Mouse (Mus musculus): ENCODE data around the gene Vezf1. TPM values are rescaled to one million over a fixed set of nuclear protein-coding genes. Genes with fewer than 3 reads are reported as not detected.
"Not testable (repeated sequence)": the region's sequence is repeated elsewhere in the genome, so short reads cannot be mapped to it uniquely, and the experiment has no call there.

Vezf1 gene
- 10 to 100 TPM; 22.0 to 22.7 TPM for total RNA-seq (2021)
- long read RNA-seq, experiment 1, full-length matches to known transcripts, result 10 of 12 reads
- long read RNA-seq, experiment 1, partial matches to known transcripts, result 0 of 12 reads
- long read RNA-seq, experiment 1, other reads (novel, unspliced or antisense), result 2 of 12 reads
- long read RNA-seq, experiment 2, full-length matches to known transcripts, result 13 of 18 reads
- long read RNA-seq, experiment 2, partial matches to known transcripts, result 2 of 18 reads
- long read RNA-seq, experiment 2, other reads (novel, unspliced or antisense), result 3 of 18 reads

- peak; percentile 16; the same call in 1 of the 2 replicates for TF ChIP-seq CTCF (conservative IDR thresholded peaks at IDR 0.05)
- Histone ChIP-seq H3K27ac (peak within 1 kb of the TSS; percentile 99), H3K4me3 (peak within 1 kb of the TSS; percentile 70)
- peak; percentile 35 to 52 for DNase-seq (ENCODE audit: low spot score in 2 of 2)
These were observed at the start of gene Vezf1 for GRCm38 (mm10) chr11:88067586-88068410. TSS of gene Vezf1 (plus strand) at chr11:88068279.

GRCm38 (mm10) chr11:88023933-88024332 is 44.1 kb upstream of the Vezf1 start:
- no peak overlapping the region for H3K4me3 ChIP-seq
- TF ChIP-seq CTCF (conservative IDR thresholded peaks at IDR 0.05), result no peak
- DNase-seq (ENCODE audit: low spot score in 2 of 2), result no peak
- no peak overlapping the region for H3K27ac ChIP-seq

DNA sequence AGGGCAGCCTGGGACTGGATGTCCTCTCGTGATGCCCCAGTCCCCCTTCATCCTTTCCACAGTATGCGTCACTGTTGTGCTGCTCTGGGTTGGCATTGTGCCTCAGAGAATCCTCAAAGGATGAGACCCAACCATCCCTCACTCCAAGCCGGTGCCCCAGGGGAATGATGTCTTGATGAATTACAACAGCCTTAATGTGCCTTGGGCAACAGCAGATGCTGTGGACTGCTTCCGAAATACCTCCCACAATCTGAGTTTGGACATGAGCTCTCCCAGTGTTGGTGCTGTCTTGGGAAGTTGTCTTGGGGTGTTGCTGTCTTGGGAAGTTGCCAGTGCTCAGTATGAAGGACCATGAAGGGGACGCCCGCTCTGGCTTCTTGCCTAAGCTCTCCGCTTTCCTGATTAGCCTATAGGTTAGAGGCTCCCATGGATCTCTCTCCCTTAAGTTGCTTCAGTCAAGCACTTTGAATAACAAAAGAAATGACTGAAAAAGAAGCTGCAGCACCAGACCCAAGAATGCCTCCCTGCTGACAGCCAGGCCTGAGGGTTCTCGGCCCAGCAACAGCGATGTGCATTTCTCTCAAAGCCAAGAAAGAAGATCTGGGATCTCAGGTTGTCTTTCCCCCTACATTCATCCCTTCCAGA is 40.6 kb upstream of the Vezf1 start:
- Histone ChIP-seq H3K27ac (no peak overlapping the region), H3K4me3 (no peak overlapping the region)
- no peak for DNase-seq (ENCODE audit: low spot score in 2 of 2)
- no peak for TF ChIP-seq CTCF (conservative IDR thresholded peaks at IDR 0.05)

- DNase-seq (ENCODE audit: low spot score in 2 of 2), result peak in 1 of 2 experiments; percentile 58
- no peak overlapping the region for H3K27ac ChIP-seq
- TF ChIP-seq CTCF (conservative IDR thresholded peaks at IDR 0.05), result no peak
These were observed 39.8 kb upstream of the Vezf1 start for GRCm38 (mm10) chr11:88028193-88028684.

DNA sequence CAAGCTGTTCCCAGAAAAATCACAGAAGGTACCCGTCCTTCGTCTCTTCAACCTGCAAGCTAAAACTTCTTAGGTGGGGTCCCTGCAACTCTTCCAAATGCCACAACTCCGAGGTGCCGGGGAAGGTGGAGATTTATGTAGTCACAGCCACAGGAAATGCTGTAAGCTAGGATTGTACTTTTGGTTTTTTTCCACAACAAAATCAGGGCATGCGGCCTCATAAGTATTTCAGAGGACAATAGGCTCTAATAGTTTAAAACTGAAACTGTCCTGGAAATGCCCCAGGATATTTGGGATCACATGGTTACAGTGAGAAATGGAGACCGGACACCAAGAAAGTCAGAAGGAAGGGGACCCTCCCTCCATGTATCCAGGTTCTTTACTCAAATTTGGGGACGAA is 37.9 kb upstream of the Vezf1 start:
- DNase-seq (ENCODE audit: low spot score in 2 of 2), result no peak
- H3K4me3 ChIP-seq, result no peak overlapping the region
- no peak overlapping the region for H3K27ac ChIP-seq
- no peak for TF ChIP-seq CTCF (conservative IDR thresholded peaks at IDR 0.05)

More at GRCm38 (mm10) chr11:88028193-88028684, 39.8 kb upstream of the Vezf1 start:
- H3K4me3 ChIP-seq, result no peak overlapping the region

DNA sequence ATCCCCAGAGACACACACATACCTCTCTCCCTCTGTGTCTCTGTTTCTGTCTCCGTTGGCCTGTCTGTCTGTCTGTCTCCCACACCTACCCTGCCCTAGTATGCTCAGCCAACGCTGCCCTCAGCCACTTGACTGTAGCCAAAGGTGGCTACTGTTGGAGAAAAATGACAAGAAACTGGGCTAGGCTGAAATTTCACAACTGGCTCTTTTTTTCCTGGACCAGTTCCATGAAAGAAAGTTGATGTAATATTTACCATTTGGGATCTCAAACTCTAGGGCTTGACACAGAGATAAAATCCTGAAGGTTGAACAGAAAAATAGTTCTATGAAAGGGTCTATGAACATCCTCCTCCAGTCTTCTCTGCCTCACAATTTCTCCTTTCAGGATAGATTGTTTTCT is 37.2 kb upstream of the Vezf1 start:
- Histone ChIP-seq H3K4me3 (no peak overlapping the region), H3K27ac (no peak overlapping the region)
- no peak for DNase-seq (ENCODE audit: low spot score in 2 of 2)
- no peak for TF ChIP-seq CTCF (conservative IDR thresholded peaks at IDR 0.05)

- Histone ChIP-seq H3K27ac (no peak overlapping the region), H3K4me3 (no peak overlapping the region)
- DNase-seq (ENCODE audit: low spot score in 2 of 2), result no peak
- no peak for TF ChIP-seq CTCF (conservative IDR thresholded peaks at IDR 0.05)
These were observed 36.3 kb upstream of the Vezf1 start for GRCm38 (mm10) chr11:88031753-88032152.

DNA sequence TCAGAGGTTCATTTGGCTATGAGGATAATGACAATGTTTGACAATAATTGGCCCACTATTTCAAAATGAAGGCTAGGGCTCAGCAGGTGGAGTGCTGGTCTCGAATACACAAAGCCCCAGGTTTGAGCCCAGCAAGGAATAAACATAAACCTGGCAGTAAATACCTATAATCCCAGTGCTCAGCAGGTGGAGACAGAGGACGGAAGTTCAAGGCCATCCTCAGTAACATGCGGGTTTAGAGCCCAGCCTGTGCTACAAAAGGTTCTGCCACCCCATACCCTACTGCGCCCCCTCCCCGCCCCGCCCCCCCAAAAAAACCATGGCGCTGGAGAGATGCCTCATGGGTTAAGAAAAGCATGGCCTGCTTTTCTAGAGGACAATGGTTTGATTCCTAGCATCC is 32.1 kb upstream of the Vezf1 start:
- no peak overlapping the region for H3K4me3 ChIP-seq
- H3K27ac ChIP-seq, result no peak overlapping the region
- no peak for DNase-seq (ENCODE audit: low spot score in 2 of 2)
- TF ChIP-seq CTCF (conservative IDR thresholded peaks at IDR 0.05), result no peak

DNA sequence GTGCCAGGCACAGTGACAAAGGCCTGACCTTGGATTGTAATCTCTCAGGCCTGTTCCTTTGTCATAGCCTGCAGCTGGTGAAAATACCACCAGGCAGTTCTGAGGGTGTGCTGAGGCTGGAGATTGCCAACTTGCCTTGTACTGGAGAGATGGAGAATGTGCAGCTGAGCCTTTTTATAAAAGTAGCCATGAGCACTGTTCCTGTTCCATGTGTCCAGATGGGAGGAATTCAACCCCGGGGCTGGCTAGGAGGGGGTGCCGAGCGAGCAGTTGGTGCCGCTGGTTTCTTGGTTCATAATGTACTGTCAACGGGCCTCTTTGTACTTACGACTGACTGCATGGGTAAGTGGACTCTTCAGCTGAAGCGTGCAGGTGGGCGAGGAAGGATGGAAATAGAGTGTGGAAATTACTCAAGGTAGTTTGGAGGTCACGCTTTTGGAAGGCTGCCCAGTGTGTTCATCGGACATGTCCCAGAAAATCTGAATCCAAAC is 31.3 kb upstream of the Vezf1 start:
- no peak overlapping the region for H3K4me3 ChIP-seq
- DNase-seq (ENCODE audit: low spot score in 2 of 2), result no peak
- TF ChIP-seq CTCF (conservative IDR thresholded peaks at IDR 0.05), result no peak
- H3K27ac ChIP-seq, result 0 out of 2 replicates have a peak overlapping the region, but pooled peaks have one; percentile 0

- no peak for DNase-seq (ENCODE audit: low spot score in 2 of 2)
- Histone ChIP-seq H3K27ac (peak overlapping the region; percentile 0; the same call in 1 of the 2 replicates), H3K4me3 (no peak overlapping the region)
- TF ChIP-seq CTCF (conservative IDR thresholded peaks at IDR 0.05), result no peak
These were observed 30.7 kb upstream of the Vezf1 start for GRCm38 (mm10) chr11:88037386-88037785.

DNA sequence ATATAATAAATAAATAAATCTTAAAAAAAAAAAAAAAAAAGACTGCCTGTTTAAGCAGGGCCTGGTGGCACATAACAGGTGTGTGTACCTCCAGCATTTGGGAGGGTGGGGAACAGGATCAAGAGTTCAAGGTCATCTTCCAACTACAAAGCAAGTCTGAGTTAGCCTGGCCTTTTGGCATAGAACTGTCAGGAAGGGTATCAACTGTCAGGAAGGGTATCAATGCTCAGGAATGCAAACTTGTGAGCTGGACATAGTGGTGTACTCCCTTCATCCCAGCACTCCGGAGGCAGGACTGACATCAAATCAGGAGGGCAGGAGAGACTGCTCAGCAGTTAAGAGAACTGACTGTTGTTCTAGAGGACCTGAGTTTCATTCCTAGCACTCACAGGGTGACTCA is 29.0 kb upstream of the Vezf1 start:
- no peak for DNase-seq (ENCODE audit: low spot score in 2 of 2)
- no peak overlapping the region for H3K4me3 ChIP-seq
- no peak overlapping the region for H3K27ac ChIP-seq
- no peak for TF ChIP-seq CTCF (conservative IDR thresholded peaks at IDR 0.05)

DNA sequence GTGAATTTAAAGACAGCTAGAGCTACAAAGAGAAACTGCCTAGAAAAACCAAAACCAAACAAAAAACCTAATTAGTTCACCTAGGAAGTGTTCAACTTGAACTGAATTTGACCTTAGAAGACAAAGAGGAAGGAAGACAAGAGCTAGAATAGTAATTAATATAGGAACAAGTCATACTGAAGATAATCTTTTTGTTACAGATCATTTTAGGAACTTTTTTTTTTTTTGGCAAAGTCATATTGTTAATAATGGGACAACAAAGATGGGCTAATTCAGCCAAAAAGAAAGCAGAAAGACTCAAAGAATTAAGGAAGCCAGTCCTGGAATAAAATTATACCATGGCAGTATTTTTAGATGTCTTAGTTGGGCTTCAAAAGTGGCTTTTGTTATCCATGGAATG is 23.8 kb upstream of the Vezf1 start:
- no peak for DNase-seq (ENCODE audit: low spot score in 2 of 2)
- Histone ChIP-seq H3K27ac (no peak overlapping the region), H3K4me3 (no peak overlapping the region)
- no peak for TF ChIP-seq CTCF (conservative IDR thresholded peaks at IDR 0.05)

GRCm38 (mm10) chr11:88045159-88045558 is 22.9 kb upstream of the Vezf1 start:
- H3K27ac ChIP-seq; H3K4me3 ChIP-seq; DNase-seq (ENCODE audit: low spot score in 2 of 2): not testable (repeated sequence)
